Comparison of ENCODE assay signal across 11 mouse cellular contexts in genomic region chr6:135451165-135451797, GRCm38 (mm10).
"Had no signal": no experiment of that assay in that cellular context is flagged by ENCODE, and none has a peak within 500 bp of the region (broad histone marks: within the 10 kb centered on the region; RNA-seq: fewer than 3 reads in every experiment).

No protein-coding gene starts in this region.

- H3K9ac ChIP-seq: limb, embryonic 12.5 days; liver, embryonic 13.5 days; liver, postnatal 0 days; lung, embryonic 15.5 days; midbrain, embryonic 12.5 days; neural tube, embryonic 13.5 days had no signal

- DNase-seq: kidney, adult 8-10 months; kidney, postnatal 25 days; liver, postnatal 0 days had no signal

- H3K27me3 ChIP-seq: liver, embryonic 13.5 days; lung, embryonic 15.5 days; midbrain, embryonic 12.5 days; neural tube, embryonic 13.5 days had no signal

- H3K36me3 ChIP-seq: limb, embryonic 12.5 days; liver, embryonic 13.5 days; lung, embryonic 15.5 days; midbrain, embryonic 12.5 days; neural tube, embryonic 13.5 days had no signal

- H3K4me3 ChIP-seq: limb, embryonic 12.5 days; liver, embryonic 13.5 days; lung, embryonic 15.5 days; midbrain, embryonic 12.5 days; neural tube, embryonic 13.5 days had no signal

- H3K4me1 ChIP-seq: limb, embryonic 12.5 days; liver, embryonic 13.5 days; lung, embryonic 15.5 days; midbrain, embryonic 12.5 days; neural tube, embryonic 13.5 days had no signal

- H3K4me2 ChIP-seq: limb, embryonic 12.5 days; liver, embryonic 13.5 days; lung, embryonic 15.5 days; midbrain, embryonic 12.5 days; neural tube, embryonic 13.5 days had no signal

- H3K27ac ChIP-seq: limb, embryonic 12.5 days; liver, embryonic 13.5 days; lung, embryonic 15.5 days; midbrain, embryonic 12.5 days; neural tube, embryonic 13.5 days; stomach, postnatal 0 days had no signal

- ATAC-seq: intestine, postnatal 0 days; liver, postnatal 0 days; midbrain, embryonic 16.5 days had no signal

- H3K9me3 ChIP-seq: limb, embryonic 12.5 days; liver, embryonic 13.5 days; lung, embryonic 15.5 days; midbrain, embryonic 12.5 days; neural tube, embryonic 13.5 days had no signal
